Mouse (Mus musculus): ENCODE data around the gene B3gnt2. TPM values are rescaled to one million over a fixed set of nuclear protein-coding genes. Genes with fewer than 3 reads are reported as not detected.

The B3gnt2 gene
- polyA plus RNA-seq, 1 experiment from 2014 or later: 1.9 TPM

- no peak overlapping the region for H3K9ac ChIP-seq (replicated peaks)
- H3K4me1 ChIP-seq (replicated peaks): no peaks in the 10 kb centered on the region
- WGBS: 95% methylated on average over 1 of the region's 1 CpGs
- H3K4me2 ChIP-seq (replicated peaks): no peak overlapping the region
- H3K27me3 ChIP-seq: no peaks in the 10 kb centered on the region
- no peak overlapping the region for H3K4me3 ChIP-seq (replicated peaks)
- H3K36me3 ChIP-seq: no peaks in the 10 kb centered on the region
- no peaks in the 10 kb centered on the region for H3K9me3 ChIP-seq
- H3K27ac ChIP-seq: no peak overlapping the region
- ATAC-seq: no peak
These were observed 35.2 kb downstream of the B3gnt2 start for GRCm38 (mm10) chr11:22825548-22825947.

- no peak overlapping the region for H3K9ac ChIP-seq (replicated peaks)
- no peak overlapping the region for H3K4me3 ChIP-seq (replicated peaks)
- no peaks in the 10 kb centered on the region for H3K4me1 ChIP-seq (replicated peaks)
- no peaks in the 10 kb centered on the region for H3K27me3 ChIP-seq
- H3K9me3 ChIP-seq: no peaks in the 10 kb centered on the region
- no peak overlapping the region for H3K4me2 ChIP-seq (replicated peaks)
- no peaks in the 10 kb centered on the region for H3K36me3 ChIP-seq
- no peak overlapping the region for H3K27ac ChIP-seq
- ATAC-seq: no peak
- 82% methylated on average over 9 of the region's 9 CpGs for WGBS
These were observed 36.6 kb downstream of the B3gnt2 start for GRCm38 (mm10) chr11:22824049-22824705.

DNA sequence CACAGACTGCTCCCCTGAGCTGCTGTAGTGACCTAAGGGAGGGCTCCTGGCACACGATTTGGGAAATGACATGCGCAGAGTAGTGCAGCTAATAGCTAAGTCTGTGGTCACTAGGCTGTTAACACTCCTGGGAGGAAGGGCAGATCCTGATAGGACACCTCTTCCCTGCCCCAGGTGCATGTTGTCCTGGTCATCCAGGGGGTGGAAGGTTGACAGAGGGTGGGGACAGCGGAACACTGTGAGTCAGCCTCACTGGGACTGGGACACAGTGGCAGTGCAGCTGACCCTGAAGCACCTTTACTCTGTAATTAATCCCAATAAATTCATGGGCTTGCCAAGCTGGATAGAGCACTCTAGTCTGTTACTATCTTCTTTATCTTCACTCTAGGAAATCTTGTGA is 39.5 kb downstream of the B3gnt2 start:
- Histone ChIP-seq H3K27ac (no peak overlapping the region), H3K4me2 (replicated peaks) (no peak overlapping the region), H3K4me3 (replicated peaks) (no peak overlapping the region), H3K27me3 (no peaks in the 10 kb centered on the region), H3K9ac (replicated peaks) (no peak overlapping the region), H3K4me1 (replicated peaks) (no peaks in the 10 kb centered on the region), H3K9me3 (no peaks in the 10 kb centered on the region), H3K36me3 (no peaks in the 10 kb centered on the region)
- WGBS: 87% methylated on average over 3 of the region's 3 CpGs
- ATAC-seq: no peak

- WGBS: 70% methylated on average over 5 of the region's 5 CpGs
- Histone ChIP-seq H3K4me1 (replicated peaks) (no peaks in the 10 kb centered on the region), H3K4me3 (replicated peaks) (no peak overlapping the region), H3K4me2 (replicated peaks) (no peak overlapping the region), H3K9ac (replicated peaks) (no peak overlapping the region), H3K27ac (no peak overlapping the region), H3K9me3 (no peaks in the 10 kb centered on the region), H3K27me3 (no peaks in the 10 kb centered on the region), H3K36me3 (no peaks in the 10 kb centered on the region)
- ATAC-seq: no peak
These were observed 42.4 kb downstream of the B3gnt2 start for GRCm38 (mm10) chr11:22818371-22818770.

DNA sequence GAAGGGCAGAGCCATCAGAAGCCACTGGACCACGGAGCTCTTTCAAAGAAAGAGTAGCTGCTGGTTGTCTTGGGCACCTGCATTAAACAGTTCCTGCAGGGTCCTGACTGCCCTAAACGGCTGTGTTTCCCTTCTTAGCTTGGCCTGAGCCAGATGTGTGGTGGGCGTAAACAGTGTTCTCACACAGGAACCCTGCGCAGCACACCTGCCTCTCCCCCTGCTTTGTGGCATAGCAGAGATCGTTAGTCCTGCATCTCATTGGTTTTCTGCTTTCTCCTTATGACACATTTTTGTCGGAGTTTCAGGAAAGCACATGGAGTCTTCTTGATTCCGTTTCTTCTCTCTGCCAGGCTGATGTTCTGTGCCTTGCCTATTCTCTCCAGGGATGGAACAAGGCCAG is 44.9 kb downstream of the B3gnt2 start:
- WGBS: 88% methylated on average over 7 of the region's 7 CpGs
- H3K27me3 ChIP-seq: no peaks in the 10 kb centered on the region
- H3K4me1 ChIP-seq (replicated peaks): no peaks in the 10 kb centered on the region
- H3K36me3 ChIP-seq: no peaks in the 10 kb centered on the region
- ATAC-seq: no peak
- H3K4me2 ChIP-seq (replicated peaks): no peak overlapping the region
- no peak overlapping the region for H3K9ac ChIP-seq (replicated peaks)
- H3K4me3 ChIP-seq (replicated peaks): no peak overlapping the region
- H3K9me3 ChIP-seq: no peaks in the 10 kb centered on the region
- H3K27ac ChIP-seq: no peak overlapping the region

GRCm38 (mm10) chr11:22815143-22815542 is 45.6 kb downstream of the B3gnt2 start:
- no peaks in the 10 kb centered on the region for H3K9me3 ChIP-seq
- no peaks in the 10 kb centered on the region for H3K4me1 ChIP-seq (replicated peaks)
- no peak for ATAC-seq
- H3K9ac ChIP-seq (replicated peaks): no peak overlapping the region
- H3K27me3 ChIP-seq: no peaks in the 10 kb centered on the region
- H3K4me2 ChIP-seq (replicated peaks): no peak overlapping the region
- no peak overlapping the region for H3K27ac ChIP-seq
- H3K4me3 ChIP-seq (replicated peaks): no peak overlapping the region
- no peaks in the 10 kb centered on the region for H3K36me3 ChIP-seq

DNA sequence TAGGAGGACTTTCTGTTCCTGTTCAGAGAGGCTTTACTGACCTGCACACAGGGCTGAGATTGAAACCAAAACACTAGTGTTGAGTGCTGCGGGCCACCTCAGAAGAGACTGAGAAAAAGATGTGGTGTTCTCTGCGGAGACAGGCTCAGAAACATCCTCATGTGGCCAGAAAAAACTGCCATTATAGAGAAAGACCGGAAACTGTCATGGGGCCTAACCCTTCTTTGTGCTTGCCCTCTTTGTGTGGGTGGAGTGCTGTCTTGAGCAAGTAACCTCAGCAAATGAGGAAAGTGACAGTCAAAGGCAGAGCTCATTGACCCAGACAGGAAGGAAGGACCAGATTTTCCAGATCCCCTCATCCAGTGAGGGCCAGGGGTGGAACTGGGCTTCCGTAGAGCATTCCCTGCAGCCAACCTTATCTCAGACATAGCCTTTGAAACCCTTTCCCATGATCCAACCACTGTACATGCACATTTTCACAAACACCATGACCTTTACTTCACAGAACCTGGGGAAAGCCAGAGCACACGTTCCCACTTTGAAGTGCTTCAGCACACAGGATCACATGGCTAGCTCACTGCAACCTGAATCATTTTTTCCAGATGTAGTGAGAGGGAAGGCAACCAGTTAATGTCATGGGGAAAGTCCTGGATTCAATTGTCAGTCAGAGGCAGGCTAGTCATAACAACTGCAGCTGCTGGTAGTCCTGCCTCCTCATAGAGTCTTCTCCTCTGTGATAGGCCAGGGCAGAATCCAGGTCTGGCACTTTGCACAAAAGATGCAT is 46.6 kb downstream of the B3gnt2 start:
- H3K4me1 ChIP-seq (replicated peaks): no peaks in the 10 kb centered on the region
- no peak overlapping the region for H3K27ac ChIP-seq
- H3K36me3 ChIP-seq: no peaks in the 10 kb centered on the region
- H3K4me3 ChIP-seq (replicated peaks): no peak overlapping the region
- H3K4me2 ChIP-seq (replicated peaks): no peak overlapping the region
- H3K27me3 ChIP-seq: no peaks in the 10 kb centered on the region
- no peak for ATAC-seq
- 84% methylated on average over 5 of the region's 5 CpGs for WGBS
- no peaks in the 10 kb centered on the region for H3K9me3 ChIP-seq
- no peak overlapping the region for H3K9ac ChIP-seq (replicated peaks)

DNA sequence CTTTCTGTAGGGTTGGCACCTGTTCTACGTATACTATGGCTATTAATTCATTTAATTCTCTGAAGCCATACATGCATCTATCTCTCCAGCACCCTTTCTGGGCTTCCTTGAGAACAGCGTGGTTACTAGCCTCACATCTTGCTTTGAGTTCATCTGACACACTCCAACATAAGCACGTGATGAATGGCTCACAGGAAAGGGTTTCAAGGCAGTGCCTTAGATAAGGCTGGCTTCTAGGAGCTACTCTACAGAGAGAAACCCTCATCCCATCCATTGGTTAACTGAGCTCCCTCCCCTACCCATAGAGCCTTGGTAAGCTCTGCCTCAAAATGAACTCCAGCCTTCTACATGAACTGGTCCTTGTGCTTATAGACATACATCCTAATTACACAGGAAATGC is 47.3 kb downstream of the B3gnt2 start:
- Histone ChIP-seq H3K4me3 (replicated peaks) (no peak overlapping the region), H3K9me3 (no peaks in the 10 kb centered on the region), H3K9ac (replicated peaks) (no peak overlapping the region), H3K4me2 (replicated peaks) (no peak overlapping the region), H3K36me3 (no peaks in the 10 kb centered on the region), H3K27ac (no peak overlapping the region), H3K4me1 (replicated peaks) (no peaks in the 10 kb centered on the region), H3K27me3 (no peaks in the 10 kb centered on the region)
- ATAC-seq: no peak
- 84% methylated on average over 3 of the region's 3 CpGs for WGBS

DNA sequence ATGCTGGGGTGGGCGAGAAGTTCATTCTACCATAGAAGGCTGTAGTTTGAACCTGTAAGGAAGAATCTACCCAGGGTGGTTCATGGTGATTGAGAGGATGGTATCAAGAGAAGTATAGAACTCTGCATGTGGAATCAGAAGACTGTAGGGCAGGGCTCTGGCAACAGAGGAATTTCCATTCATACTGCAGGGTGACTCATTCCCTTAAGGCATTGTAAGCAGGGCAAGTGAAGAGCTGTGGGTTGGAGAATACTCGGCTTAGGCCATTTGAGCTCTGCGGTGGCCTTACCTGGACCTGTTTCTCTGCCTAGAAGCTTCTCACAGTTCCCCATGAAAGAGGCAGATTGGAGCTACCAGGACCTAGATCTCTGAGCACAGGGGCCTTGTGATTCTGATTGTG is 49.3 kb downstream of the B3gnt2 start:
- H3K9me3 ChIP-seq: no peaks in the 10 kb centered on the region

DNA sequence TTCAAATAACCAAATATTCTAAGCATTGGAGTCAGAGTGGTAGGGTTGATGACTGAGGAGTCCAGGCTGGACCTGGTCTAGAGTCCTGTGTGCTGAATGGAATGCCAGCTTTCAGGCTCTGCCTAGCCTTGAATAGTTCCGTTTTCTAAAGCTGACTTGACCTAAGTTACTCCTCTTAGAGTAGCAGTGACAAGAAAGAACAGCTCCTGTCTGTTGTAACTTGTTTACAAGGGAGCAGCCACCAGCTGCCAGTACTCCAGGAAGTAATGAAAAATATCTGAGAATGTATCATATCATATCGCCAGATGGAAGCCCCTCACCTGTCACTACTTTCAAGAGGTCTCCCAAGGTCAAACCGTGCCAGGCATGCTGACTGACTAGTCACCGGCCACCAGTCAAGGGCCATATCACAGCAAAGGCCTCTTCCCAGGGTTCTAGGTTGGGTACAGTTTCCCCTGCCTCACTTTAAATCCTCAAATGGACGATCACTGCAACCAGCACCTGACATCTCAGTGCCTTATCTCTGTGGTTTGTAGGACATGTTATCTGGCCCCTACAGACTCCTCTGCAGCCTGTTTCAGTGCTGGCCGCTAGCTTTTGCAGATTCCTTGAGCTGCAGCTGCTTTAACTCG is 51.2 kb downstream of the B3gnt2 start:
- Histone ChIP-seq H3K9me3 (no peaks in the 10 kb centered on the region), H3K27ac (no peak overlapping the region), H3K36me3 (no peaks in the 10 kb centered on the region), H3K4me1 (replicated peaks) (no peaks in the 10 kb centered on the region), H3K4me3 (replicated peaks) (no peak overlapping the region), H3K9ac (replicated peaks) (no peak overlapping the region), H3K27me3 (no peaks in the 10 kb centered on the region), H3K4me2 (replicated peaks) (no peak overlapping the region)
- WGBS: 90% methylated on average over 7 of the region's 7 CpGs
- ATAC-seq: no peak

More for the DNA sequence above, 49.3 kb downstream of the B3gnt2 start:
- no peaks in the 10 kb centered on the region for H3K36me3 ChIP-seq
- H3K27me3 ChIP-seq: no peaks in the 10 kb centered on the region
- no peaks in the 10 kb centered on the region for H3K4me1 ChIP-seq (replicated peaks)
- ATAC-seq: no peak
- no peak overlapping the region for H3K9ac ChIP-seq (replicated peaks)
- no peak overlapping the region for H3K27ac ChIP-seq
- no peak overlapping the region for H3K4me2 ChIP-seq (replicated peaks)
- WGBS: 93% methylated on average over 3 of the region's 3 CpGs
- H3K4me3 ChIP-seq (replicated peaks): no peak overlapping the region

DNA sequence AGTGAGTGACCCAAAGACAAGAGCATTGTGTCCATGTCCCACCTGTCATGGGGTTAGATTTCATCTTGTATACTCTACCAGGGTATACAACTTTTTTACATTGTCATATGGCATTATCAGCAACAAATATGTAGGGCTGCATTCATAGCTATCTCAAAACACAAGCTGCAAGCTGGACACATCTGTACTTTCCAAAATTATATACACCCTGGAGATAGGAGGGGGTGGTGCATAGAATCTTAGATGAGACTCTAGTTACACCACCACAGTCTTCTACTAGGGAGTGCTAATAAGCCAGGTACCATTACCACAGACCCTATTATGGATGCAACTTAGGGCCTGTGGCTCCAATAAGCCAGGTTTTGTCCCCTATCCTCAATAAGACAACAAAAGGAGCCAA is 52.7 kb downstream of the B3gnt2 start:
- H3K27ac ChIP-seq: no peak overlapping the region
- H3K4me3 ChIP-seq (replicated peaks): no peak overlapping the region
- ATAC-seq: no peak
- H3K9me3 ChIP-seq: no peaks in the 10 kb centered on the region
- H3K36me3 ChIP-seq: no peaks in the 10 kb centered on the region
- no peaks in the 10 kb centered on the region for H3K4me1 ChIP-seq (replicated peaks)
- no peaks in the 10 kb centered on the region for H3K27me3 ChIP-seq
- no peak overlapping the region for H3K4me2 ChIP-seq (replicated peaks)
- no peak overlapping the region for H3K9ac ChIP-seq (replicated peaks)

- 81% methylated on average over 1 of the region's 1 CpGs for WGBS
- no peak overlapping the region for H3K4me2 ChIP-seq (replicated peaks)
- ATAC-seq: no peak
These were observed 55.6 kb downstream of the B3gnt2 start for GRCm38 (mm10) chr11:22805171-22805570.

More at GRCm38 (mm10) chr11:22805171-22805570, 55.6 kb downstream of the B3gnt2 start:
- Histone ChIP-seq H3K4me3 (replicated peaks) (no peak overlapping the region), H3K27me3 (no peaks in the 10 kb centered on the region), H3K4me1 (replicated peaks) (no peaks in the 10 kb centered on the region), H3K9ac (replicated peaks) (no peak overlapping the region), H3K9me3 (no peaks in the 10 kb centered on the region), H3K36me3 (no peaks in the 10 kb centered on the region), H3K27ac (no peak overlapping the region)

All from midbrain, embryonic 13.5 days (tissue).